Mouse (Mus musculus): ENCODE results near the gene 4930467E23Rik.
"Not testable (repeated sequence)": the region's sequence is repeated elsewhere in the genome, so short reads cannot be mapped to it uniquely, and the experiment has no call there.

DNA sequence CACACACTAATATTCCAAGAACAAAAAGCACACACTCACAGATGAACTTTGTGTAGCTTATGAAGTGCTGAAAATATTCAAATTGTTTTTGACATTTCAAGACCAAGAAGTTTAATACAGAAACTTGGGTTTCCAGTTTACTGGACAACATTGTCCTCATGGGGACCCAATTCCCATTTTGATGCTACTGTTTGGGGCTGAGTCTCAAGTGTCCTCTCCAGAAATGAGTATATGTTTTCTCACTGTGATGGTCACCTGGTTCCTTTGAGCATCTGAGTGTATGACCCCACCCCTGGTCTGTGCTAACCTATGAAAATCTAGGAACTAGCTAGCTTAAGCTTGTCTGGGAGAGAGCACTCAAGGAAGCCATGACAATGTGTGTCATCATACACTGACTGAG, 20.4 kb upstream of the 4930467E23Rik start:
- TF ChIP-seq MYC (IDR thresholded peaks at IDR 0.05; ENCODE audit: low read depth, low read length); POLR2AphosphoS2 (IDR thresholded peaks at IDR 0.05; ENCODE audit: low read depth, low read length); ELF1 (IDR thresholded peaks at IDR 0.05; ENCODE audit: low read depth, low read length); HCFC1 (IDR thresholded peaks at IDR 0.05; ENCODE audit: low read depth, low read length); GABPA (IDR thresholded peaks at IDR 0.05; ENCODE audit: insufficient replicate concordance, low read depth, low read length); CTCF (conservative IDR thresholded peaks at IDR 0.05 in 1 of 2, IDR thresholded peaks at IDR 0.05 in 1 of 2; ENCODE audit: low read depth in 2 of 2, low read length in 2 of 2); EP300 (IDR thresholded peaks at IDR 0.05; ENCODE audit: low read length); TCF12 (IDR thresholded peaks at IDR 0.05; ENCODE audit: low read depth, low read length); SIN3A (IDR thresholded peaks at IDR 0.05; ENCODE audit: low read length); POLR2A (IDR thresholded peaks at IDR 0.05; ENCODE audit: low read depth, low read length); CHD2 (IDR thresholded peaks at IDR 0.05; ENCODE audit: low read length); MEF2A (IDR thresholded peaks at IDR 0.05; ENCODE audit: borderline replicate concordance, low read depth, low read length); E2F4 (IDR thresholded peaks at IDR 0.05; ENCODE audit: insufficient replicate concordance, low read depth, low read length); NELFE (IDR thresholded peaks at IDR 0.05; ENCODE audit: low read depth, low read length): not testable (repeated sequence)
